Comparison of ENCODE assay signal across 12 mouse cellular contexts in genomic region chr5:116407936-116408335, GRCm38 (mm10). TPM values are rescaled to one million over a fixed set of nuclear protein-coding genes. Genes with fewer than 3 reads are reported as not detected.
DNase-seq lines count a peak whose midpoint lies in the region; ATAC-seq lines count a peak whose summit lies in the region.
"Had no signal": no experiment of that assay in that cellular context is flagged by ENCODE, and none has a peak within 500 bp of the region (broad histone marks: within the 10 kb centered on the region; RNA-seq: fewer than 3 reads in every experiment).

No protein-coding gene starts in this region.

- no peaks in the 10 kb centered on the region for H3K27me3 ChIP-seq in heart, embryonic 14.5 days (ENCODE audit: control insufficient read depth, insufficient read depth, low read length)
- no peaks in the 10 kb centered on the region for H3K27me3 ChIP-seq in midbrain, embryonic 10.5 days (ENCODE audit: low read depth, poor library complexity, severe bottlenecking)
- H3K27me3 ChIP-seq in midbrain, embryonic 16.5 days (ENCODE audit: control insufficient read depth, insufficient read depth, low read depth, low read length), result no peaks in the 10 kb centered on the region
- no peaks in the 10 kb centered on the region for H3K27me3 ChIP-seq in intestine, embryonic 14.5 days (replicated peaks; ENCODE audit: control insufficient read depth, insufficient read depth, low read length)
- H3K27me3 ChIP-seq: midbrain, embryonic 15.5 days; Patski had no signal

- intact Hi-C loops in heart, postnatal 36 days (cut with DNase I), result no loop called here

- H3K27ac ChIP-seq in heart, embryonic 14.5 days (replicated peaks in 1 of 2; ENCODE audit: control insufficient read depth in 1 of 2, insufficient read depth in 1 of 2, low read depth in 2 of 2, low read length in 2 of 2), result peak overlapping the region; percentile 19 to 61; a peak in 2 of 4 replicates
- peak overlapping the region; percentile 14; the same call in 1 of the 2 replicates for H3K27ac ChIP-seq in midbrain, embryonic 10.5 days (replicated peaks)
- no peak overlapping the region for H3K27ac ChIP-seq in midbrain, embryonic 16.5 days (ENCODE audit: low read length)
- H3K27ac ChIP-seq in intestine, embryonic 14.5 days (ENCODE audit: low read depth), result peak overlapping the region; percentile 47; the same call in 1 of the 2 replicates
- H3K27ac ChIP-seq: midbrain, embryonic 15.5 days had no signal

- H3K4me3 ChIP-seq in heart, embryonic 14.5 days (ENCODE audit: control insufficient read depth in 1 of 2, insufficient read depth in 1 of 2, low read depth in 1 of 2, low read length in 2 of 2), result no peak overlapping the region
- no peak overlapping the region for H3K4me3 ChIP-seq in midbrain, embryonic 10.5 days
- H3K4me3 ChIP-seq in midbrain, embryonic 16.5 days (ENCODE audit: low read depth, low read length), result no peak overlapping the region
- no peak overlapping the region for H3K4me3 ChIP-seq in intestine, embryonic 14.5 days (ENCODE audit: low read depth, low read length)
- H3K4me3 ChIP-seq: midbrain, embryonic 15.5 days had no signal

- no peaks in the 10 kb centered on the region for H3K9me3 ChIP-seq in heart, embryonic 14.5 days (ENCODE audit: control insufficient read depth, low read length)
- H3K9me3 ChIP-seq in midbrain, embryonic 10.5 days (replicated peaks), result no peaks in the 10 kb centered on the region
- H3K9me3 ChIP-seq in midbrain, embryonic 16.5 days (replicated peaks; ENCODE audit: control insufficient read depth, low read length, poor library complexity, severe bottlenecking), result no peaks in the 10 kb centered on the region
- H3K9me3 ChIP-seq in intestine, embryonic 14.5 days (ENCODE audit: control insufficient read depth, low read length), result no peaks in the 10 kb centered on the region
- H3K9me3 ChIP-seq: midbrain, embryonic 15.5 days had no signal

- peaks cover 16 to 43% of the 10 kb centered on the region in 2 experiments for H3K4me1 ChIP-seq in heart, embryonic 14.5 days (ENCODE audit: control insufficient read depth in 2 of 2, insufficient read depth in 2 of 2, low read length in 2 of 2)
- H3K4me1 ChIP-seq in midbrain, embryonic 10.5 days, result peaks cover 51% of the 10 kb centered on the region
- H3K4me1 ChIP-seq in midbrain, embryonic 16.5 days (ENCODE audit: control insufficient read depth, insufficient read depth, low read length), result peaks cover 11% of the 10 kb centered on the region
- H3K4me1 ChIP-seq in intestine, embryonic 14.5 days (replicated peaks; ENCODE audit: control insufficient read depth, insufficient read depth, low read length), result peaks cover 22% of the 10 kb centered on the region

- 23% methylated on average over 6 of the region's 6 CpGs for WGBS in heart, embryonic 14.5 days
- WGBS in midbrain, embryonic 10.5 days, result 55% methylated on average over 6 of the region's 6 CpGs
- 14% methylated on average over 6 of the region's 6 CpGs for WGBS in midbrain, embryonic 16.5 days
- WGBS in intestine, embryonic 14.5 days, result 19% methylated on average over 6 of the region's 6 CpGs

- H3K36me3 ChIP-seq in heart, embryonic 14.5 days (ENCODE audit: control insufficient read depth, insufficient read depth, low read length), result peaks cover 26% of the 10 kb centered on the region
- no peaks in the 10 kb centered on the region for H3K36me3 ChIP-seq in midbrain, embryonic 10.5 days
- H3K36me3 ChIP-seq in midbrain, embryonic 16.5 days (ENCODE audit: control insufficient read depth, insufficient read depth, low read length), result no peaks in the 10 kb centered on the region
- no peaks in the 10 kb centered on the region for H3K36me3 ChIP-seq in intestine, embryonic 14.5 days (ENCODE audit: control insufficient read depth, insufficient read depth, low read length)
- H3K36me3 ChIP-seq: midbrain, embryonic 15.5 days had no signal

- ATAC-seq in heart, embryonic 14.5 days (ENCODE audit: insufficient number of reproducible peaks, insufficient read depth, low FRiP score, low read depth), result no peak
- ATAC-seq in midbrain, embryonic 16.5 days, result no peak
- ATAC-seq in intestine, embryonic 14.5 days (replicated peaks; ENCODE audit: low FRiP score, low TSS enrichment, low read depth), result no peak
- no peak for ATAC-seq in frontal cortex, adult (ENCODE audit: low TSS enrichment)
- ATAC-seq: inflammation-experienced regulatory T-cells, adult 6 months; midbrain, embryonic 15.5 days; Patski had no signal

- peak overlapping the region; percentile 21; the same call in 1 of the 2 replicates for H3K9ac ChIP-seq in heart, embryonic 14.5 days (ENCODE audit: low read length)
- no peak overlapping the region for H3K9ac ChIP-seq in midbrain, embryonic 16.5 days (ENCODE audit: low read depth, low read length)
- no peak overlapping the region for H3K9ac ChIP-seq in intestine, embryonic 14.5 days (ENCODE audit: low read length)
- H3K9ac ChIP-seq: midbrain, embryonic 15.5 days had no signal

- no peak overlapping the region for H3K4me2 ChIP-seq in heart, embryonic 14.5 days (ENCODE audit: low read length)
- no peak overlapping the region for H3K4me2 ChIP-seq in midbrain, embryonic 16.5 days (ENCODE audit: low read length)
- H3K4me2 ChIP-seq in intestine, embryonic 14.5 days (ENCODE audit: low read length), result no peak overlapping the region
- H3K4me2 ChIP-seq: midbrain, embryonic 15.5 days had no signal

- no peak for DNase-seq in heart, postnatal 36 days
- no peak for DNase-seq in midbrain, embryonic 10.5 days (ENCODE audit: low spot score)
- DNase-seq in intestine, embryonic 14.5 days (ENCODE audit: low spot score), result no peak
- DNase-seq in testis, postnatal 14 days (ENCODE audit: low spot score), result peak; percentile 36
- no peak for DNase-seq in right cerebral cortex, postnatal 25 days
- DNase-seq: cerebellum, postnatal 14 days had no signal

RNA-seq across cellular contexts. Expression of gene Hspb8, which starts 14.7 kb away (rescaled TPM):
- polyA plus RNA-seq in heart, embryonic 14.5 days (2014; fragmentation: Nextera tagmentation; extraction: Ambion mirVana), result 30.4 and 31.7 TPM in 2 replicates
- total RNA-seq in heart, postnatal 36 days (2021), result 100 to 1,000 TPM; 386 to 424 TPM
- 6.9 and 7.5 TPM in 2 replicates for polyA plus RNA-seq in midbrain, embryonic 10.5 days (2016; fragmentation: Nextera tagmentation; extraction: Ambion mirVana)
- 3.7 and 4.2 TPM in 2 replicates for polyA plus RNA-seq in midbrain, embryonic 16.5 days (2015; fragmentation: Nextera tagmentation; extraction: Ambion mirVana)
- polyA plus RNA-seq in intestine, embryonic 14.5 days (2014; fragmentation: Nextera tagmentation; extraction: Ambion mirVana), result 9.5 and 11.2 TPM in 2 replicates
- polyA plus RNA-seq: inflammation-experienced regulatory T-cells, adult 6 months had no signal
